Mouse (Mus musculus): ENCODE measurements around the gene Vmn1r90. TPM values are rescaled to one million over a fixed set of nuclear protein-coding genes. Genes with fewer than 3 reads are reported as not detected.

The Vmn1r90 gene
- polyA plus RNA-seq (2014; fragmentation: Illumina TruSeq; extraction: RNeasy Lipid Tissue Mini Kit (QIAGEN cat#74804); ENCODE audit: low read depth, low replicate concordance), result not detected

GRCm38 (mm10) chr7:14563406-14563805 lies at the start of gene Vmn1r90:
TSS of gene Vmn1r90 (minus strand) at chr7:14563506.

Other genes starting within 250 kb of the Vmn1r90 start
- gene Obox8, start 229.9 kb downstream of the Vmn1r90 start, polyA plus RNA-seq (2014; fragmentation: Illumina TruSeq; extraction: RNeasy Lipid Tissue Mini Kit (QIAGEN cat#74804); ENCODE audit: low read depth, low replicate concordance), result not detected
- 0.35 TPM for gene Sult2a8, start 116.7 kb downstream of the Vmn1r90 start, polyA plus RNA-seq (2014; fragmentation: Illumina TruSeq; extraction: RNeasy Lipid Tissue Mini Kit (QIAGEN cat#74804); ENCODE audit: low read depth, low replicate concordance)
- not detected for gene Sult2a7, start 69.3 kb downstream of the Vmn1r90 start, polyA plus RNA-seq (2014; fragmentation: Illumina TruSeq; extraction: RNeasy Lipid Tissue Mini Kit (QIAGEN cat#74804); ENCODE audit: low read depth, low replicate concordance)
- not detected for gene Obox7, start 96.0 kb upstream of the Vmn1r90 start, polyA plus RNA-seq (2014; fragmentation: Illumina TruSeq; extraction: RNeasy Lipid Tissue Mini Kit (QIAGEN cat#74804); ENCODE audit: low read depth, low replicate concordance)